Mouse (Mus musculus): ENCODE measurements around the gene Rab40c. TPM values are rescaled to one million over a fixed set of nuclear protein-coding genes. Genes with fewer than 3 reads are reported as not detected.

The Rab40c gene
- polyA plus RNA-seq, 1 experiment from 2014 or later: 55.0 TPM

- 1% methylated on average over 21 of the region's 21 CpGs for WGBS
- peaks cover 40% of the 10 kb centered on the region for H3K36me3 ChIP-seq
- H3K27ac ChIP-seq (replicated peaks): peak within 1 kb of the TSS; percentile 69
- H3K27me3 ChIP-seq: no peaks in the 10 kb centered on the region
- H3K9me3 ChIP-seq: no peaks in the 10 kb centered on the region
- ATAC-seq (ENCODE audit: low FRiP score, low read depth): peak; percentile 88
- peak within 1 kb of the TSS; percentile 93 for H3K4me2 ChIP-seq
- H3K4me3 ChIP-seq: peak within 1 kb of the TSS; percentile 95
- H3K9ac ChIP-seq: peak within 1 kb of the TSS; percentile 71
- H3K4me1 ChIP-seq (replicated peaks): peaks cover 19% of the 10 kb centered on the region
Observed at GRCm38 (mm10) chr17:25844396-25844901, 75.1 kb downstream of the Rab40c start, which contains the start of gene Rhot2. Gene Rhot2 (minus strand): TSS chr17:25844851.

- 3% methylated on average over 37 of the region's 38 CpGs for WGBS
- H3K4me1 ChIP-seq (replicated peaks): peaks cover 19% of the 10 kb centered on the region
- ATAC-seq (ENCODE audit: low FRiP score, low read depth): peak; percentile 52
- H3K36me3 ChIP-seq: peaks cover 46% of the 10 kb centered on the region
- H3K27me3 ChIP-seq: no peaks in the 10 kb centered on the region
- peak overlapping the region; percentile 95 for H3K4me3 ChIP-seq
- peak overlapping the region; percentile 93 for H3K4me2 ChIP-seq
- peak overlapping the region; percentile 69 for H3K27ac ChIP-seq (replicated peaks)
- H3K9me3 ChIP-seq: no peaks in the 10 kb centered on the region
- H3K9ac ChIP-seq: peak overlapping the region; percentile 71
Observed at GRCm38 (mm10) chr17:25843636-25844395, 75.7 kb downstream of the Rab40c start.

GRCm38 (mm10) chr17:25843122-25843521 lies 76.4 kb downstream of the Rab40c start:
- Histone ChIP-seq H3K4me1 (replicated peaks) (peaks cover 21% of the 10 kb centered on the region), H3K36me3 (peaks cover 46% of the 10 kb centered on the region), H3K4me2 (peak overlapping the region; percentile 93), H3K27me3 (no peaks in the 10 kb centered on the region), H3K9me3 (no peaks in the 10 kb centered on the region), H3K9ac (0 out of 2 replicates have a peak overlapping the region, but pooled peaks have one; percentile 71), H3K27ac (replicated peaks) (no peak overlapping the region), H3K4me3 (peak overlapping the region; percentile 95)
- WGBS: 93% methylated on average over 4 of the region's 4 CpGs
- ATAC-seq (ENCODE audit: low FRiP score, low read depth): no peak

- H3K4me3 ChIP-seq: no peak overlapping the region
- no peak overlapping the region for H3K4me2 ChIP-seq
- WGBS: 90% methylated on average over 3 of the region's 3 CpGs
- no peak for ATAC-seq (ENCODE audit: low FRiP score, low read depth)
- no peaks in the 10 kb centered on the region for H3K27me3 ChIP-seq
- H3K4me1 ChIP-seq (replicated peaks): peaks cover 27% of the 10 kb centered on the region
- no peaks in the 10 kb centered on the region for H3K9me3 ChIP-seq
- H3K27ac ChIP-seq (replicated peaks): no peak overlapping the region
- peaks cover 46% of the 10 kb centered on the region for H3K36me3 ChIP-seq
- H3K9ac ChIP-seq: no peak overlapping the region
Observed at GRCm38 (mm10) chr17:25842509-25842908, 77.0 kb downstream of the Rab40c start.

GRCm38 (mm10) chr17:25841117-25841880 lies 78.2 kb downstream of the Rab40c start, which contains the start of gene Gm20683:
Gene Gm20683 (minus strand): TSS chr17:25841763.
- H3K4me1 ChIP-seq (replicated peaks): peaks cover 39% of the 10 kb centered on the region
- no peaks in the 10 kb centered on the region for H3K27me3 ChIP-seq
- H3K36me3 ChIP-seq: peaks cover 40% of the 10 kb centered on the region
- H3K9ac ChIP-seq: no peak within 1 kb of the TSS
- no peak for ATAC-seq (ENCODE audit: low FRiP score, low read depth)
- H3K4me3 ChIP-seq: no peak within 1 kb of the TSS
- no peaks in the 10 kb centered on the region for H3K9me3 ChIP-seq
- no peak within 1 kb of the TSS for H3K27ac ChIP-seq (replicated peaks)
- WGBS: 94% methylated on average over 22 of the region's 22 CpGs
- H3K4me2 ChIP-seq: no peak within 1 kb of the TSS

- Histone ChIP-seq H3K36me3 (peaks cover 40% of the 10 kb centered on the region), H3K9ac (no peak overlapping the region), H3K27ac (replicated peaks) (no peak overlapping the region), H3K27me3 (no peaks in the 10 kb centered on the region), H3K9me3 (no peaks in the 10 kb centered on the region), H3K4me3 (no peak overlapping the region), H3K4me2 (no peak overlapping the region), H3K4me1 (replicated peaks) (peaks cover 47% of the 10 kb centered on the region)
- WGBS: 96% methylated on average over 6 of the region's 6 CpGs
- no peak for ATAC-seq (ENCODE audit: low FRiP score, low read depth)
Observed at GRCm38 (mm10) chr17:25840519-25840918, 79.0 kb downstream of the Rab40c start.

GRCm38 (mm10) chr17:25839455-25840235 lies 79.9 kb downstream of the Rab40c start:
- H3K36me3 ChIP-seq: peaks cover 40% of the 10 kb centered on the region
- H3K4me2 ChIP-seq: no peak overlapping the region
- H3K9me3 ChIP-seq: no peaks in the 10 kb centered on the region
- H3K27ac ChIP-seq (replicated peaks): no peak overlapping the region
- H3K4me3 ChIP-seq: no peak overlapping the region
- H3K9ac ChIP-seq: no peak overlapping the region
- 89% methylated on average over 14 of the region's 14 CpGs for WGBS
- H3K4me1 ChIP-seq (replicated peaks): peaks cover 53% of the 10 kb centered on the region
- ATAC-seq (ENCODE audit: low FRiP score, low read depth): no peak
- H3K27me3 ChIP-seq: no peaks in the 10 kb centered on the region

- 85% methylated on average over 4 of the region's 4 CpGs for WGBS
- no peak overlapping the region for H3K27ac ChIP-seq (replicated peaks)
- no peaks in the 10 kb centered on the region for H3K9me3 ChIP-seq
- no peak overlapping the region for H3K9ac ChIP-seq
- H3K27me3 ChIP-seq: no peaks in the 10 kb centered on the region
- no peak overlapping the region for H3K4me3 ChIP-seq
- ATAC-seq (ENCODE audit: low FRiP score, low read depth): no peak
- H3K4me2 ChIP-seq: no peak overlapping the region
- peaks cover 40% of the 10 kb centered on the region for H3K36me3 ChIP-seq
- H3K4me1 ChIP-seq (replicated peaks): peaks cover 57% of the 10 kb centered on the region
Observed at GRCm38 (mm10) chr17:25838904-25839303, 80.6 kb downstream of the Rab40c start.

- peak overlapping the region; percentile 83 for H3K4me2 ChIP-seq
- ATAC-seq (ENCODE audit: low FRiP score, low read depth): no peak
- H3K4me1 ChIP-seq (replicated peaks): peaks cover 50% of the 10 kb centered on the region
- H3K9ac ChIP-seq: peak overlapping the region; percentile 75
- no peaks in the 10 kb centered on the region for H3K27me3 ChIP-seq
- 17% methylated on average over 3 of the region's 3 CpGs for whole genome bisulfite sequencing
- no peaks in the 10 kb centered on the region for H3K9me3 ChIP-seq
- H3K27ac ChIP-seq (replicated peaks): peak overlapping the region; percentile 88
- peak overlapping the region; percentile 57; the same call in 1 of the 2 replicates for H3K4me3 ChIP-seq
- H3K36me3 ChIP-seq: peaks cover 37% of the 10 kb centered on the region
Observed at GRCm38 (mm10) chr17:25837533-25837932, 82.0 kb downstream of the Rab40c start.

GRCm38 (mm10) chr17:25837076-25837410 lies 82.5 kb downstream of the Rab40c start, which contains the start of gene Rhbdl1:
Gene Rhbdl1 (minus strand): TSS chr17:25837295.
- Histone ChIP-seq H3K4me1 (replicated peaks) (peaks cover 52% of the 10 kb centered on the region), H3K36me3 (peaks cover 32% of the 10 kb centered on the region), H3K4me2 (peak within 1 kb of the TSS; percentile 83), H3K4me3 (peak within 1 kb of the TSS; percentile 57), H3K27me3 (no peaks in the 10 kb centered on the region), H3K27ac (replicated peaks) (peak within 1 kb of the TSS; percentile 88), H3K9me3 (no peaks in the 10 kb centered on the region), H3K9ac (peak within 1 kb of the TSS; percentile 75)
- peak; percentile 36 for ATAC-seq (ENCODE audit: low FRiP score, low read depth)
- WGBS: 1% methylated on average over 29 of the region's 29 CpGs

- Histone ChIP-seq H3K4me3 (peak overlapping the region; percentile 57), H3K36me3 (peaks cover 27% of the 10 kb centered on the region), H3K9ac (peak overlapping the region; percentile 75), H3K9me3 (no peaks in the 10 kb centered on the region), H3K27ac (replicated peaks) (peak overlapping the region; percentile 88), H3K4me1 (replicated peaks) (peaks cover 57% of the 10 kb centered on the region), H3K27me3 (no peaks in the 10 kb centered on the region), H3K4me2 (peak overlapping the region; percentile 83)
- no peak for ATAC-seq (ENCODE audit: low FRiP score, low read depth)
- WGBS: 19% methylated on average over 23 of the region's 23 CpGs
Observed at GRCm38 (mm10) chr17:25836397-25837075, 83.0 kb downstream of the Rab40c start.
